Mouse (Mus musculus): ENCODE data around the gene Abcg8. TPM values are rescaled to one million over a fixed set of nuclear protein-coding genes. Genes with fewer than 3 reads are reported as not detected.

The Abcg8 gene
- polyA plus RNA-seq, 1 experiment from 2014 or later, result 0.35 TPM

- H3K4me2 ChIP-seq (replicated peaks; ENCODE audit: low read depth, low read length), result no peak overlapping the region
- H3K36me3 ChIP-seq (ENCODE audit: control insufficient read depth, insufficient read depth, low read length), result peaks cover 41% of the 10 kb centered on the region
- no peak overlapping the region for H3K4me3 ChIP-seq (ENCODE audit: low read length)
- no peaks in the 10 kb centered on the region for H3K4me1 ChIP-seq (ENCODE audit: control insufficient read depth, insufficient read depth, low read length)
- H3K9ac ChIP-seq (ENCODE audit: low read depth, low read length), result no peak overlapping the region
- ATAC-seq (ENCODE audit: low FRiP score, low TSS enrichment), result no peak
- no peak overlapping the region for H3K27ac ChIP-seq (ENCODE audit: low read depth, low read length)
- WGBS, result 85% methylated on average over 5 of the region's 5 CpGs
- H3K27me3 ChIP-seq (ENCODE audit: control insufficient read depth, insufficient read depth, low read length), result no peaks in the 10 kb centered on the region
- no peaks in the 10 kb centered on the region for H3K9me3 ChIP-seq (ENCODE audit: control insufficient read depth, low read length)
Observed at GRCm38 (mm10) chr17:84729140-84729539, 53.0 kb downstream of the Abcg8 start.

GRCm38 (mm10) chr17:84731361-84731760 is 55.3 kb downstream of the Abcg8 start:
- Histone ChIP-seq H3K4me1 (ENCODE audit: control insufficient read depth, insufficient read depth, low read length) (no peaks in the 10 kb centered on the region), H3K27ac (ENCODE audit: low read depth, low read length) (no peak overlapping the region), H3K4me3 (ENCODE audit: low read length) (no peak overlapping the region), H3K36me3 (ENCODE audit: control insufficient read depth, insufficient read depth, low read length) (peaks cover 34% of the 10 kb centered on the region), H3K27me3 (ENCODE audit: control insufficient read depth, insufficient read depth, low read length) (no peaks in the 10 kb centered on the region), H3K4me2 (replicated peaks; ENCODE audit: low read depth, low read length) (no peak overlapping the region), H3K9ac (ENCODE audit: low read depth, low read length) (no peak overlapping the region), H3K9me3 (ENCODE audit: control insufficient read depth, low read length) (no peaks in the 10 kb centered on the region)
- 81% methylated on average over 12 of the region's 12 CpGs for WGBS
- no peak for ATAC-seq (ENCODE audit: low FRiP score, low TSS enrichment)

GRCm38 (mm10) chr17:84732612-84733011 is 56.5 kb downstream of the Abcg8 start:
- H3K9ac ChIP-seq (ENCODE audit: low read depth, low read length), result no peak overlapping the region
- H3K36me3 ChIP-seq (ENCODE audit: control insufficient read depth, insufficient read depth, low read length), result peaks cover 33% of the 10 kb centered on the region
- ATAC-seq (ENCODE audit: low FRiP score, low TSS enrichment), result no peak

GRCm38 (mm10) chr17:84736719-84737118 is 60.6 kb downstream of the Abcg8 start:
- H3K4me1 ChIP-seq (ENCODE audit: control insufficient read depth, insufficient read depth, low read length), result no peaks in the 10 kb centered on the region
- no peak overlapping the region for H3K27ac ChIP-seq (ENCODE audit: low read depth, low read length)
- WGBS, result 45% methylated on average over 9 of the region's 9 CpGs
- no peaks in the 10 kb centered on the region for H3K27me3 ChIP-seq (ENCODE audit: control insufficient read depth, insufficient read depth, low read length)
- no peak overlapping the region for H3K4me2 ChIP-seq (replicated peaks; ENCODE audit: low read depth, low read length)
- H3K9me3 ChIP-seq (ENCODE audit: control insufficient read depth, low read length), result no peaks in the 10 kb centered on the region
- no peak overlapping the region for H3K4me3 ChIP-seq (ENCODE audit: low read length)
- H3K36me3 ChIP-seq (ENCODE audit: control insufficient read depth, insufficient read depth, low read length), result peaks cover 22% of the 10 kb centered on the region; the same call in 1 of the 2 replicates
- ATAC-seq (ENCODE audit: low FRiP score, low TSS enrichment), result no peak
- H3K9ac ChIP-seq (ENCODE audit: low read depth, low read length), result no peak overlapping the region

More at GRCm38 (mm10) chr17:84732612-84733011, 56.5 kb downstream of the Abcg8 start:
- Histone ChIP-seq H3K27me3 (ENCODE audit: control insufficient read depth, insufficient read depth, low read length) (no peaks in the 10 kb centered on the region), H3K27ac (ENCODE audit: low read depth, low read length) (no peak overlapping the region), H3K4me3 (ENCODE audit: low read length) (no peak overlapping the region), H3K9me3 (ENCODE audit: control insufficient read depth, low read length) (no peaks in the 10 kb centered on the region), H3K4me1 (ENCODE audit: control insufficient read depth, insufficient read depth, low read length) (no peaks in the 10 kb centered on the region), H3K4me2 (replicated peaks; ENCODE audit: low read depth, low read length) (no peak overlapping the region)
- 96% methylated on average over 8 of the region's 8 CpGs for WGBS

GRCm38 (mm10) chr17:84738073-84738797 is 62.1 kb downstream of the Abcg8 start:
- Histone ChIP-seq H3K4me3 (ENCODE audit: low read length) (no peak overlapping the region), H3K27me3 (ENCODE audit: control insufficient read depth, insufficient read depth, low read length) (no peaks in the 10 kb centered on the region), H3K9ac (ENCODE audit: low read depth, low read length) (no peak overlapping the region), H3K9me3 (ENCODE audit: control insufficient read depth, low read length) (no peaks in the 10 kb centered on the region), H3K27ac (ENCODE audit: low read depth, low read length) (no peak overlapping the region), H3K4me2 (replicated peaks; ENCODE audit: low read depth, low read length) (no peak overlapping the region), H3K36me3 (ENCODE audit: control insufficient read depth, insufficient read depth, low read length) (peaks cover 17% of the 10 kb centered on the region; the same call in 1 of the 2 replicates), H3K4me1 (ENCODE audit: control insufficient read depth, insufficient read depth, low read length) (no peaks in the 10 kb centered on the region)
- WGBS, result 82% methylated on average over 9 of the region's 9 CpGs
- ATAC-seq (ENCODE audit: low FRiP score, low TSS enrichment), result no peak

GRCm38 (mm10) chr17:84744256-84744655 is 68.2 kb downstream of the Abcg8 start:
- 79% methylated on average over 4 of the region's 4 CpGs for WGBS
- Histone ChIP-seq H3K27me3 (ENCODE audit: control insufficient read depth, insufficient read depth, low read length) (no peaks in the 10 kb centered on the region), H3K4me2 (replicated peaks; ENCODE audit: low read depth, low read length) (no peak overlapping the region), H3K9ac (ENCODE audit: low read depth, low read length) (no peak overlapping the region), H3K27ac (ENCODE audit: low read depth, low read length) (no peak overlapping the region), H3K4me1 (ENCODE audit: control insufficient read depth, insufficient read depth, low read length) (peaks cover 2% of the 10 kb centered on the region; the same call in 1 of the 2 replicates), H3K36me3 (ENCODE audit: control insufficient read depth, insufficient read depth, low read length) (peaks cover 8% of the 10 kb centered on the region; the same call in 1 of the 2 replicates), H3K9me3 (ENCODE audit: control insufficient read depth, low read length) (no peaks in the 10 kb centered on the region), H3K4me3 (ENCODE audit: low read length) (no peak overlapping the region)
- ATAC-seq (ENCODE audit: low FRiP score, low TSS enrichment), result no peak

GRCm38 (mm10) chr17:84745001-84745400 is 68.9 kb downstream of the Abcg8 start:
- no peak overlapping the region for H3K27ac ChIP-seq (ENCODE audit: low read depth, low read length)
- H3K4me1 ChIP-seq (ENCODE audit: control insufficient read depth, insufficient read depth, low read length), result peaks cover 4% of the 10 kb centered on the region; the same call in 1 of the 2 replicates
- H3K9me3 ChIP-seq (ENCODE audit: control insufficient read depth, low read length), result no peaks in the 10 kb centered on the region
- no peak overlapping the region for H3K9ac ChIP-seq (ENCODE audit: low read depth, low read length)
- H3K4me2 ChIP-seq (replicated peaks; ENCODE audit: low read depth, low read length), result no peak overlapping the region
- no peaks in the 10 kb centered on the region for H3K27me3 ChIP-seq (ENCODE audit: control insufficient read depth, insufficient read depth, low read length)
- peaks cover 8% of the 10 kb centered on the region; the same call in 1 of the 2 replicates for H3K36me3 ChIP-seq (ENCODE audit: control insufficient read depth, insufficient read depth, low read length)
- 65% methylated on average over 9 of the region's 9 CpGs for WGBS
- ATAC-seq (ENCODE audit: low FRiP score, low TSS enrichment), result no peak
- no peak overlapping the region for H3K4me3 ChIP-seq (ENCODE audit: low read length)

GRCm38 (mm10) chr17:84747212-84747611 is 71.1 kb downstream of the Abcg8 start:
- H3K4me1 ChIP-seq (ENCODE audit: control insufficient read depth, insufficient read depth, low read length), result peaks cover 8% of the 10 kb centered on the region; the same call in 1 of the 2 replicates
- WGBS, result 75% methylated on average over 6 of the region's 6 CpGs
- ATAC-seq (ENCODE audit: low FRiP score, low TSS enrichment), result no peak
- peaks cover 15% of the 10 kb centered on the region; the same call in 1 of the 2 replicates for H3K36me3 ChIP-seq (ENCODE audit: control insufficient read depth, insufficient read depth, low read length)
- H3K9ac ChIP-seq (ENCODE audit: low read depth, low read length), result no peak overlapping the region
- H3K4me3 ChIP-seq (ENCODE audit: low read length), result no peak overlapping the region
- H3K9me3 ChIP-seq (ENCODE audit: control insufficient read depth, low read length), result no peaks in the 10 kb centered on the region
- no peak overlapping the region for H3K27ac ChIP-seq (ENCODE audit: low read depth, low read length)
- no peaks in the 10 kb centered on the region for H3K27me3 ChIP-seq (ENCODE audit: control insufficient read depth, insufficient read depth, low read length)
- no peak overlapping the region for H3K4me2 ChIP-seq (replicated peaks; ENCODE audit: low read depth, low read length)

GRCm38 (mm10) chr17:84748152-84748682 is 72.1 kb downstream of the Abcg8 start:
- ATAC-seq (ENCODE audit: low FRiP score, low TSS enrichment), result no peak
- H3K4me1 ChIP-seq (ENCODE audit: control insufficient read depth, insufficient read depth, low read length), result peaks cover 8% of the 10 kb centered on the region; the same call in 1 of the 2 replicates
- peaks cover 19% of the 10 kb centered on the region; the same call in 1 of the 2 replicates for H3K36me3 ChIP-seq (ENCODE audit: control insufficient read depth, insufficient read depth, low read length)
- no peaks in the 10 kb centered on the region for H3K9me3 ChIP-seq (ENCODE audit: control insufficient read depth, low read length)
- H3K27ac ChIP-seq (ENCODE audit: low read depth, low read length), result no peak overlapping the region
- H3K9ac ChIP-seq (ENCODE audit: low read depth, low read length), result no peak overlapping the region
- H3K4me3 ChIP-seq (ENCODE audit: low read length), result no peak overlapping the region
- H3K4me2 ChIP-seq (replicated peaks; ENCODE audit: low read depth, low read length), result no peak overlapping the region
- no peaks in the 10 kb centered on the region for H3K27me3 ChIP-seq (ENCODE audit: control insufficient read depth, insufficient read depth, low read length)
- 89% methylated on average over 9 of the region's 9 CpGs for WGBS
